Mouse (Mus musculus): ENCODE measurements around the gene Antxrl.

Antxrl gene

DNA sequence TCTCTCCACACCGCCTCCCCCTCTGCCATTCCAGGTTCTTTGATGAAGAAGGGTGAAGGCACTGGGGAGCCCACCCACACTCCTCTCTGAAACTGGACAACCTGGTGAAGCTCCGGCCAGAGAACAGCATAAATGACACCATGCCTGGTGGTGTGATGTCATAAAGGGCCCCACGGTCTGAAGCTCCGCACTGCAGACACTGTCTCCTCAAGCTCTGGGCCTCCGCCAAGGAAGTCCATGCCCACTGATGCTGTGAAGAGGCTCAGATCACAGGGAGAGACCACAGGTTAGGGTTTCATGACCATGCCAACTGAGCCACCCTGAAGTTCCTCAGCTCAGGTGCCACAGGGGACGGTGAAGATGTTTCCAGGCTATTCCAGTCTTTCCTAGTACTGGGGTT lies at the start of gene Antxrl:
Antxrl (plus strand) TSS at position 192 of the 400 bp plus-strand sequence.
- DNase-seq, result no peak

DNA sequence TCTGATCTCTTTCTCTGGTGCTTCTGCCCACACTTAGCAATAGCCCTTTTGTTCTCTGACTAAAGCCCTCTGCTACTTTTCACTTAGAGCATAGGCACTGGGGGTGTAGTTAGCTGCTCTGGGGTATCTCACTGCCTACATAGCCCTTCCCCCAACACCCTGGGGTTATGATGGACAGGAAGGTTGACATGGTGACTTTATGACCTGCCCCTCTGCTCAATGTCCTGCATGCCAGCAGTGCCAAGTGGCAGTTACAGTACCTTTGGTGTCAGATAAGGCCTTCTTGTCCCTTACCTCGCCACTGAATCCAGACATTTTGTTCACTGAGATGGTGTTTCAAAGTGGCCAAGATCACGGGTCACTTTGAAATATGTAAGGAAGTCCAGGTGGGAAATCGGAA lies 37.4 kb upstream of the Antxrl start, which contains the start of gene Gm30083:
Gm30083 (minus strand) TSS at position 120 of the 400 bp plus-strand sequence.
- DNase-seq, result no peak

DNA sequence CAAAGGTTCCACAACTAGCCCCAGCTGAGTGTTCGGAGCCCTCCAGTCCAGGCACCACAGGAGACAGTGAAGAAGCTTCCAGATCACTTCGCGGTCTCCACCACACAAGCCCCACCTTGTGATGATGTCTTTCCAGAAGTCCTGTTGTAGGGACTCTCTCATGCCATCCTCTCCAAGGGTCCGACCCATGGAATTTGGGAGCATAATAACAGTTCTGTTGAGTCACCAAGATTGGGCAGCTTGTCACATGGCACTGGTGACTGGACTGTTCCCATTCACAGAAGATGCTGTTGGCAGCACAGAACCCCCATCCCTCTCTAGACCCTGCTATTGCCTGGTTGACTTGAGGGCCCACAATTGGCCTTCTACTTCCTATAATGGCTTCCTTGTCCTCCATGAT lies 36.1 kb upstream of the Antxrl start, which contains the start of gene Gm5460:
Gm5460 (plus strand) TSS at position 378 of the 400 bp plus-strand sequence.
- DNase-seq, result no peak

DNA sequence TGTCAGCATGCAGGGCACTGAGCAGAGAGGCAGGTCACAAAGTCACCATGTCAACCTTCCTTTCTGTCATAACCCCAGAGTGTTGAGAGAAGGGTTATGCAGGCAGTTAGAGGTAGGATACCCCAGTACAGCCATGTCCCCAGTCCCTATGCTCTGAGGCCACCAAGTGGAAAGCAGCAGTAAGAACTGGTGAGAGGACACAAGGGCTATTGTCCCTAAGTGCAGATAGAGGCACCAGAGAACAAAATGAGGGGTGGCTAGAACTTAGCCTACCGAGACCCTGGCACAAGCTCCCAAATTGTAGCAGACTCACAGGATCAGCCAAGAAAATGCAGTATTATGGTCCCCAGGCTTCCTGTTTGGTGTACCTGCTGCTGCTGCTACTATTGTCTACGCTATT lies 35.6 kb upstream of the Antxrl start:
- no peak for DNase-seq

DNA sequence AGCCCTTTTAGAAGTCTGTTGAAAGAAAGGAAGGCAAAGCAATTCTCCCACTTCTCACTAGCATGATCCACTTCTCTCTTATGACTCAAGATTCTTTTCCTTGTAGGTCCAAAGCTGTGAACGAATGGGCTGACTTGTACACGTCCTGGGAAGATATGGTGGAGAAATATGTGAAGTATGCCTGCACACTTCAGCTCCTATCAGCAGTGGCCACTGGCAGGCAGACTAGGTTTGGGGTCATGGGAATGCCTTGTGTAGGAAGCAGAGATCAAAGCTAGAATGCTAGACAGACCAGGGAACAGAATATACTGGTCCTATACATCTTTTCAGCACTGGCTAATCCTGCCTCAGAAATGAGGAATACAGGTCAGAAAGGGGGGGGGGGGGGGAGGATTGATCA lies 25.8 kb upstream of the Antxrl start:
- no peak for DNase-seq

DNA sequence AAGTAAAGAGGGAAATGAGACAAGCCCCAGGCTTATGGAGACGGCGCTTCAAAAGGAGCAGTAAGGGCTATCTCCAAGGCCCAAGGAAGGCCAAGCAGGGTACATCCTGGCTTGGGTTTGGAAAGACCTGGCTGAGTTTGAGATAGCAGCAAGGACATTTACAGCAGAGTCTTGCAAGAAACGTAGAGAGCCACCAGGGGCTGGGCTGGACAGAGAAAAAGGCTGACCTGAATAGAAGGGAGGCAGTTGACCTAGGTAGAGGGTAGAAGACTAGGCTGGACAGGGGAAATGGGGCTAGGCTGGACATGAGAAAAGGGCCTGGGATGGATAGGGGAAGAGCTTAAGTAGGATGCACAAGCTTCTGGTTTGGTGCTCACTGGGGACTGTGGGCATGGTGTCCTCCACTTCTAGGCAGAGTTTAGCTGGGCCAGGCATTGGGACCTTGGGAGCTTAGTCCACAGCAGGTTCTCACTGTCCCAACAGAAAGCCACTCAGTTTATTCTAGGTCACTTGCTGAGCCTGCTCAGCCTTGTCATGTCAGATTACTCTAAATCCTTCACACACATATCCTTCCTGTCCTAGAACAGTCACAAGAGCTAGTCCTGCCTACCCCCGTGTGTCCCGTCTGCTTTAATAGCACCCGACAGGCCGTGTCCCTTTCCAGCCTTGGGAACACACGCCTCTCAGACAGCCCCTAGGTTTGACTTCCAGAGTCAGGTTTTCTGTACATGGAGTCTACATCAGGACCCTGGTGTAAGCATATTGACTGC lies 18.5 kb upstream of the Antxrl start:
- no peak for DNase-seq

DNA sequence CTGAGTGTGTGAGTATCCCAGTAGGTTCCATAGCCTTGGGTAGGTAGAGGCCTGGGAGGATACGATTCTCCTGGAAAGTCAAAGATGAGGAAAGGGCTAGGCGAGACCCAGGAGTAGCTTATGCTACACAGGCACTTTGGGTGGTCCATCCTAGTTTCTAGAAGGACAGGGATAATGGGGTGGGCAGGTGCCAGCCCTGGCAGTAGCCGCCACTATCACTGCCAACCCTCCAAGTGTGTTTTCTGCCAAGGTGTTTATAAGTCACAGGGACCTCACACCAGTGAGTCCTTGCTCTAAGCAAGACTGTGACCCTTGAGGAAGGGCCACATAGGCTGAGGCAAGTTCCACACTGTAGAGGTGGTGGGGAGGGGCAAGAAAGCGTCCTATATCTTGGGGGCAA lies 11.3 kb upstream of the Antxrl start:
- DNase-seq, result no peak

DNA sequence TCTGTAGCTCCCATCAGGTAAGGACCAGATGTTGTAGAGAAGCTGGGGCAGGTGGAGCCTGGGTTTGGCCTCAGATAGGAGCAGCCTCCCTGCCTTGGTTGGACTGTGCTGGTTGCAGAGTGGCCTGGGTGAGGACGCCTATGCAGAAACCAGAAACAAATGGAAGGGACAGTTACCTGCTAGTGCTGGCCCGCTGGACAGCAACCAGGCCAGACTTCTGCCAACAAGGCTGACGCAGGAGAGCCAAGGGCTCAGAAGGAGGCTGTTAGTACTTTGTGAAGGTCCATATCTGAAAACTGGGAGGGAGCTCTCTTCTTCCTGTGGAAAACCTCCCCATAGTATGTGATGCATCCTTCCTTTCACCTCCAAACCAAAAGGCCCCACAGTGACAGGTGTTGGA lies 9.2 kb upstream of the Antxrl start:
- no peak for DNase-seq

DNA sequence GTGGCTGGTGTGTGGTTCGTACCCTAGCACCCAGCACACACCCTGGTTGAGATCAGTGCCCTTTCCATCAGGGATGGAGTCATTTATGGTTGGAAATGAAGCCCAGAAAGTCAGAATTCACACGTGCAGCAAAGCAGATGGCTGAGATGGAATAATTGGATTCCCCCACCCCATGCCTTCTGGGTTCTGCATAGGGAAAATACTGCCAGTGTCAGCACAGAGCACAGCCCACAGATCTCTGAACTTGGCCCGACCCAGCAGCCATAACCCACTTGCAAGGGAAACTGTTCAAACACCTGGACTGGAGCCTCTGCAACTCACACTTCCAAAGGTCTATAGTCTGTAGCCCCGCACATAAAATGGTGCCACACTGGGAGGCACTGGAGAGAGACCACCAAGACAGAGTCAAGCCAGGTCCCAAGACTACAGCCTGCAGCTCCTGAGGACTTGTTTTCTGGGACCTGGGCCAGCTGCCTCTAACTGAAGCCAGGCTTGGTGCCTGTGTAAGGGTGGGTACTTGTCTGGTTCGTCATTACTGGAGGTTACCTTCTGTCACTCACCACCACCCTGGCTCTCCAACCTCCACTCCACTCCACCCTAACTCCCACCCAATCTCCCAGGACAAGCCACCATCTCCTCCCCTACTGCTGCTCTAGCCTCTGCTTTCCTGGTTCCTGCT lies 2.3 kb upstream of the Antxrl start:
- DNase-seq, result no peak

DNA sequence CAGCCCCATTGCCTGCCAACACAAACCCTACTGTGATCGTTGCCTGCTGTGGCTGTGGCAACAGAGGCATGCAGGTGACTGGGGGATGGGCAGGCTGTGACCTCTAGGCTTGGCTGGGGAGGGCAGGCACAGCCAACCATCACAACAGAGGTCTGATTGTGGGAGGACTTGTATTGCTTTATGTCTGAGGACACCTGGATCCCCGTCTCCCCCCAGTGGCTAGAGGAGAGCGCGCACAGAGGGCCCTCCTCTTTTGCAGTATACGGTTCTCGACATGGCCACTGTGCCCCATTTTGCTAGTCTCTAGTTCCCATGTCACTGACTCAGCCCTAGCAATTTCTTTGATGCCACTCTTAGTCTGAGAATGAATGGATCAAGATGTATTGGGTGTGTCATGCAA lies 19.2 kb downstream of the Antxrl start:
- DNase-seq, result no peak

DNA sequence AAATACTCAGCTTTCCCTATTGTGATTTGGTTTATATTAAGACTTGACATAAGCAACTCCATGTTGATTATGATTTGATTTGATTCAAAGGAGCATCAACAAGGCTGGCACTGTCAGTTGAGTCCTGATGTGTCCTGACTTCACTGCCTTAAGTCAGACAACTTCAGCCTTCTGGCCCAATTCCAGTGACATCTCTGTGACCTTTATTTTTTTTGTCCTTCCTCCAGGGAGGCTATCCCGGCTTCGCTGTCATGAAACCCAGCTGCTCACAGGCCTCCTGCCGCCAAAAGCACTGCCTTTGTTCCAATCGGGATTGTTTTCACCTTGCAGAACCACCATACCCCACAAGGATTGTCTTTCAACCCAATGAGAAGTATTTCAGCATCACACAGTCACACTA lies 22.8 kb downstream of the Antxrl start:
- peak; percentile 23 for DNase-seq

DNA sequence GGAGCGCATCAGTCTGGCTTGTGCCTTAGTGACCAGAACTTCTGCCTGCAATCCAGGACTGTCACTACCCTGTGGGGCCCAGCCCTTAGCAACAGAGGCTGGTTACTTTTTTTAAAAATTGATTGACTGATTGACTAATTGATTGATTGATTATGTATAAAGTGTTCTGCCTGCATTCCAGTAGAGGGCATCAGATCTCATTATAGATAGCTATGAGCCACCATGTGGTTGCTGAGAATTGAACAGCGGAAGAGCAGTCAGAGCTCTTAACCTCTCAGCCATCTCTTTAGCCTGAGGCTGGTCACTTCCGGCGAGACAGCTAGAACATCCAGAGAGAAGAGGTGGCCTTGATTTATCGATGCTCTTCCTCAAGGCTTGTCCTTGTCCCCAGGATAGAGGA lies 24.7 kb downstream of the Antxrl start:
- no peak for DNase-seq

DNA sequence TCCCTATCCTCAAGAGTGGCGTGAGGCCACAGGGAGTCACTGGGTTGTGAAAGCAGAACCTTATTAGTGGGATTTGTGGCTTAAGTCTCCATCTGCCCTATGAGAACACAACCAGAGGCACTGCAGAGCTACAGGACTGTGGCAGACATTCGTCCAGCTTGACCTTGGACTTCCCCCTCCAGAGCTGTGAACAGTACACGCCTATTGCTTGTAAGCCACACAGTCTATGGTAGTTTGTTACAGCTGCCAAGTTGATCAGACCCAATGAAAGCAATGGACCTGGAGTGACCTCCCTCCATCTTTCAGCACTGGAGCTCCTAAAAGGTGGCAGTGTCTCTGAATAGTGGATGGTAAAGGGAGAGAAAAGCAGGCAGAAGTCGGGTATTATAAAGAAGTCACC lies 25.8 kb downstream of the Antxrl start:
- DNase-seq, result no peak

DNA sequence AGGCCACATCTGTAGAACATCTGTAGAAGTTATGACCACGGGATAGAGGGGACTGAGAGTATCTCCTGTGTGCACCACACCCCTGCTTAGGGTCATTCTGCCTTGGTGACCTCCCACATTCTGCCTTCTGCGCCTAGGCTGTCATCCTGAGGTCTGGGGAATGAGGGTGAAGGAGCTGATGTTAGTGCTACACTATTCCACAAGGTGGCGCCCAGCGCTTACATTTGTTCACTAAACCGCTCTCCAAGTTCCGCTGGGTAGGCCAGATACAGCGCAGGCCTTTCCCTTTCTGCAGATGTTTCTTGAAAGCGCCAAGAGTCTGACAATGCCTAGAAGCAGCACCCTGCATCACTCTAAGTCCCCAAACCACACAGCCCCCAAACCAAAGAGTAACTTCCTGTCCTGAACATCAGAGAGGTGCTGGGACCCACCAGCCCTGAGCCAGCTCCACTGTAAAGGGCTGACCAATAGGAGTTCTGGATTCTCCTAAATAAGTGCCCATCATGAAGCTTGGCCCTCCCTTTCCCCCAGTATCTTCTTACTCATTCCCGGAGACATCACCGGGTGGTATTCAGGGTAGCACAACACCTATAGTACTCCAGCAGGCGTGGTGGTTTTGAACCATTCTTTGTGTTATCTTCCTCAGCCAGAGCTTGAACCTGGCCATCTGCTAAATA lies 28.0 kb downstream of the Antxrl start:
- DNase-seq, result peak; percentile 78

DNA sequence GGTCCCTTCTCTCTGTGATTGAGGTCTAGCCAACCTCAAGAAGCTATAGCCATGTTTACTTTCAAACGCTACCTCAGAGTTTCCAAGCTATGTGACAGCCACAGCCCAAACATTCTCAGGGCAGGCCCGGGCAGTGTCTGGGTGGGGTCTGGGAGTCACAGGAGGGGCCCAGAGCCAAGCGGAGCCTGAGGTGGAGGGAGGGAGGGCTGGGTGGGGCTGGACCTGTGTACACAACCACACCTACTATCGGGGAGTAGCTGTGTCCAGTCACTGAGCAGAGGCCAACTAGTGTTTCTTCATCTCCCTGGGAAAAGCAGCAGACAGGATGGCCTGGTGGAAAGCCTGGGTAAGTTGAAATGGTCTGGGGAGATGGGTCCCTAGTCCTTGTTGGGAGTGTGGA lies 33.2 kb downstream of the Antxrl start, which contains the start of gene Anxa8:
Anxa8 (plus strand) TSS at position 251 of the 400 bp plus-strand sequence.
- no peak for DNase-seq

DNA sequence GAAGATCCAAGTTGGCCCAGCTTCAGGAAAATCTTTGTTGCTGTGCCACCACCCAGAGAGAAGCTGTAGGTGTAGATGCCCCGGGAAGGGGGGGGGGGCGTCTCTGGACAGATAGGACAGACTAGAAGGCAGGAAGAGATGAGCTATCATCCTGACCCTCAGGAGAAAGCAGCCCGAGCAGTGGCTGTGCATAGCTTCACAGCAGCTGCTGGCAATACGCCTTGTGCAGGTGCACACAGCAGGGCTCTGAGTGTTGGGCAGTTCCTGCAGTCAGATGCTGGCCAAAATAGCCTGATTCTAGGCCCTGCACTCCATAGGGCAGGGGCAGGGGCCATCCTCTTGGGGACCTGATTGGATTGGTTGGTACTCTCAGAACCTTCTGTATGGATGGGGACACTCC lies 34.3 kb downstream of the Antxrl start:
- no peak for DNase-seq

DNA sequence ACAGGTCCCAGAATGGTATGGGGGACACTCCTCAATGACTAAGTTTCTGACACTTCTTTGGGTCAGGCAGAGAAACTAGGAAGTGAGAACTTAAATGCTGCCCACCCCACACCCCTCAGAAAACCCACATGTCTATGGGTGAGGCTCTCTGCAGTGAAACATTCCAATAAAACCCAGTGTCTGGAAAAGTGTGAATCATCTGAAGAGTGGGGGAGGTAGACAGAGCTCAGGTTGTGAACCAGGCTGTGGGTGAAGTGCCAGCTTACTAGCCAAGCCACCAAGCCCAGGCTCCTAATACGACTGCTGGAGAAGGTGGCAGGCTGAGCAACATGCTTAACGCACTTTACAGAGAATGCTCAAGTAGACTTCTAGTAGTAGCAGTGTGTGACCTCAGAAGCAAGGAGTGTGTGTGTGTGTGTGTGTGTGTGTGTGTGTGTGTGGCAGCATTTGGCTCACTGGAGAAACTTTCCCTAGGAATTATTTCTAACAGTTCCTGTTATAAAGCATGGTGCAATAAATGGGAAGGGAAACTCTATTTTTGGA lies 35.4 kb downstream of the Antxrl start:
- DNase-seq, result no peak

DNA sequence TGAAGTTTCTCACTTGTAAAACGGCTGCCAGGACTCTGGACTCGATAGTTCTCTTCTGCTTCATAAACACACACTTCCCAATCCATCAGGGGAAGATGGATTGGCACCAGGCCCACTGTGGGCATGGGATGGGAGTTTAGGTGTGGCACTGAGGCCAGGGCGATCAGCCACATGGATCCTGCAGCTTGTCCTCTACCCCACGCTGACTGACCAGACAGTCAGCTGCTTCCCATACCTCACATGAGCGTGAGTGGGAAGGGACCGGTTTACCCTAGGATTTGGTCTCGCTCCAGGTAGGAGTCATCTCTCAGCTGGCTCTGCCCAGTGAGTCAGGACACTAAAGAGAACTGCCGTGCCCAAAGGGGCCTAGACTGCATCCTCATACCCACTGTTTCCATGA lies 37.3 kb downstream of the Antxrl start:
- no peak for DNase-seq

DNA sequence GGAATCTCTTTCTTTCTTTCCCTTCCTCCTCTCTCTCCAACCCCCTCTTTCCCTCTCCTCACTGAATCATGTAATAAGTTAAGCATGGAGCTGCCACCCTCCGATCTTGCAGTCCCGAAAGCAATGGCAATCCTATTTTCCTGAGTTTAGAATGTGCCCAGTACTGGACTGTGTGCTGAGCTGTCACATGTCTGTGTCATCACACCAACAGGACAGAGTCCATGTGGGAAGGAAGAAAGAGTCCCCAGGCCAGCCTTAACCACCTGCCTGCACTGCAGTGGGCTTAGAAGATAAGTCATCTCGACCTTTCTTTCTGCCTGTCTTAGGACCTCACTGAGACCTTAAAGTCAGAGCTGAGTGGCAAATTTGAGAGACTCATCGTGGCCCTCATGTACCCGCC lies 39.0 kb downstream of the Antxrl start:
- no peak for DNase-seq

DNA sequence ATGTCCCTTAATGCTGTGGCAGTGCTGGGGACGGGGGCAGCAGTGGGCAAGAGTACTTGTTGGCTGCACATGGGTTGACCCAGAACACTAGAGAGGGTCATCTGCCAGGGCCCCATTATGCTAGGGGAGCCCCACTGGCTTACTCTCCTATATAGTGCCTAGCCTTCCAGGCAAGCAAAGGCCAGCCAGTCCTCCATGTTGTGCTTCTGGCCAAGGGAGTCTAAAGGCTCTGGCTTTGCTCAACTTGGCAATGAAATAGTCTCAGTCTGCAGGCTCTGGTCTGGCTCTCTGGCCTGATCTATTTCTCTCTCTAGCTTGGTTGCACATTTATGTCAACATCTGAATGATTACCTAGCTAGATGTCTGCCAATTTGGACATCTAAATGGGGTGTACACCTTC lies 40.3 kb downstream of the Antxrl start:
- DNase-seq, result no peak

DNA sequence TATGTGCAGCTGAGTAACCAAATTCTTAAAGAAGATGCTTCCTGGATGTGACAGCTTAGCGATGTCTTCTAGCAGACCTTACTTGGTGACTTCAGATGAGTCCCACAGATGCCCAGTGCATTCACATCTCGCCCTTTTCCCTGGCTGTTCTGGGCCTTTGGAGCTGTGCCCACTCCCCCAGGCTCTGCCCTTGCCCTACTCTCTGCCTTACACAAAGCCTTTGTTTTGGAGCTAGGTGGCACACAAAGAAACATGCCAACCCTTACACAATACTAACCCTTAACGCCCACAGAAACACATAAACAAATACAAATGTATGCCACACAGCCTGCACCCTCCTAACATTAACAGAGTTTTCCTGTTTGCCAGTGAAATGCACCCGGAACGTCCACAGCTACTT lies 43.7 kb downstream of the Antxrl start:
- no peak for DNase-seq

DNA sequence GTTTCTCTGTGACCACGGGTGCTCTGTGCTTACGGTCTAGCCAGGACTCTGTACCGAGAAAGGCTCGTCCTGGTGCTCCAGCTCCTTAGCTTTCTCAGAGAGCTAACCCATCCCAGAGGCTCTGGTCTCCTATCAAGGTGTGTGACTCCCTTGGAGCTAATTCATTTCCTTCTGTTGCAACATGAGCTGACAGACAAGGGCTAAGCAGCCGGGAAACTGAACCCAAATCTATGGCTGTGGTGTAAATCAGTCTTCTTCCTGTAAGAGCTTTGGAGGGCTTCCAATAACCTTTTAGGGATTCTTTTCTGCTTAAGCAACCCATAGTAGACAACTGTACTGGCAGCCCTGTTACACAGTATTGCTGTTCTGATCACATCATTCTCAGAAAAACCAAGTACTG lies 50.1 kb downstream of the Antxrl start, which contains the start of gene A630023A22Rik:
A630023A22Rik (minus strand) TSS at position 154 of the 400 bp plus-strand sequence.
- no peak for DNase-seq

DNA sequence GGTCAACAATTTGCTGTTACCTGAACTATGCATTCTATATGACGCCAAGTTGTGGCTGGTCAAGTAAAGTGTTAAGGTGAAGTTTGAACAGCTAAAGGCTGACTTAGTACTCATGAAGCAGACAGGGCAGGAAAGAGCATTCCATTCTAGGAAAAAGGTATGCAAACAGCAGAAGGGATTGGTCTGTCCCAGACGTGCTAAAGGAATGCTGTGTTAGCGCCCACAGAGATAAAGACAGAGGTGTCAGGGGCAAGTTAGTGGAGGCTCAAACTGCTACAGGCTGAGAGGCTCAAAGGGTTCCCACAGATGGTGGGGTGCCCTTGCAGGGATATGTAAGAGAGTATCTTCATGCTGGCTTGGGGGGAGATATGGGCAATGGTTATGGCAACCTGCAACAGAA lies 51.3 kb downstream of the Antxrl start:
- no peak for DNase-seq
